8 mouse cellular contexts compared by ENCODE assay signal in genomic region chr17:34203444-34203843, GRCm38 (mm10). TPM values are rescaled to one million over a fixed set of nuclear protein-coding genes. Genes with fewer than 3 reads are reported as not detected.
A peak's percentile ranks its signal among the peaks of the same experiment; 100 is the strongest.
DNase-seq lines count a peak whose midpoint lies in the region; ATAC-seq and TF ChIP-seq lines count a peak whose summit lies in the region.

Gene Tap2 (plus strand): TSS chr17:34203527.

- TF ChIP-seq POLR2A in testis, adult 2 months (IDR thresholded peaks at IDR 0.05; ENCODE audit: control insufficient read depth, low read depth, low read length): no peak
- no peak for TF ChIP-seq POLR2A in bone marrow, adult 2 months (IDR thresholded peaks at IDR 0.05; ENCODE audit: borderline replicate concordance, control insufficient read depth, low read depth, low read length)

- 33% methylated on average over 5 of the region's 5 CpGs for WGBS in bone marrow, adult 2 months
- WGBS in heart, embryonic 16.5 days: 73% methylated on average over 5 of the region's 5 CpGs
- 75% methylated on average over 5 of the region's 5 CpGs for WGBS in liver, embryonic 13.5 days (ENCODE audit: insufficient replicate concordance)
- 78% methylated on average over 5 of the region's 5 CpGs for WGBS in stomach, postnatal 0 days

- no peaks in the 10 kb centered on the region for H3K9me3 ChIP-seq in heart, embryonic 16.5 days (replicated peaks; ENCODE audit: control insufficient read depth, low read length)
- H3K9me3 ChIP-seq in liver, embryonic 13.5 days (replicated peaks): no peaks in the 10 kb centered on the region
- no peaks in the 10 kb centered on the region for H3K9me3 ChIP-seq in stomach, postnatal 0 days (ENCODE audit: control insufficient read depth, low read length)

- intact Hi-C loops in gastrocnemius, postnatal 36 days (cut with DNase I): no loop called here

- no peak for DNase-seq in testis, postnatal 14 days (ENCODE audit: low spot score)
- no peak for DNase-seq in liver, embryonic 13.5 days
- no peak for DNase-seq in stomach, postnatal 0 days (ENCODE audit: low spot score)
- no peak for DNase-seq in spleen, postnatal 36 days (ENCODE audit: low spot score in 2 of 2)
- DNase-seq in gastrocnemius, postnatal 36 days: no peak

- TF ChIP-seq EP300 in stomach, postnatal 0 days (optimal IDR thresholded peaks at IDR 0.05): no peak

- peaks cover under 1% of the 10 kb centered on the region; the same call in 1 of the 2 replicates for H3K4me1 ChIP-seq in testis, adult 2 months (ENCODE audit: control insufficient read depth, insufficient read depth, low read length)
- H3K4me1 ChIP-seq in bone marrow, adult 2 months (ENCODE audit: control insufficient read depth, insufficient read depth, low read length): peaks cover 7% of the 10 kb centered on the region; the same call in 1 of the 2 replicates
- peaks cover 11% of the 10 kb centered on the region; the same call in 1 of the 2 replicates for H3K4me1 ChIP-seq in heart, embryonic 16.5 days (ENCODE audit: control insufficient read depth, insufficient read depth, low read length)
- peaks cover 26% of the 10 kb centered on the region for H3K4me1 ChIP-seq in liver, embryonic 13.5 days (replicated peaks)
- no peaks in the 10 kb centered on the region for H3K4me1 ChIP-seq in stomach, postnatal 0 days (replicated peaks; ENCODE audit: control insufficient read depth, insufficient read depth)

- H3K36me3 ChIP-seq in testis, adult 2 months (ENCODE audit: control insufficient read depth, insufficient read depth, low read length): no peaks in the 10 kb centered on the region
- H3K36me3 ChIP-seq in heart, embryonic 16.5 days (ENCODE audit: control insufficient read depth, insufficient read depth): no peaks in the 10 kb centered on the region
- no peaks in the 10 kb centered on the region for H3K36me3 ChIP-seq in liver, embryonic 13.5 days
- H3K36me3 ChIP-seq in stomach, postnatal 0 days (ENCODE audit: control insufficient read depth, insufficient read depth, low read length): no peaks in the 10 kb centered on the region

- H3K27ac ChIP-seq in testis, adult 2 months (ENCODE audit: control insufficient read depth, insufficient read depth, low read depth, low read length): no peak within 1 kb of the TSS
- peak within 1 kb of the TSS; percentile 92 for H3K27ac ChIP-seq in bone marrow, adult 2 months (ENCODE audit: control insufficient read depth, insufficient read depth, low read depth, low read length, poor library complexity)
- H3K27ac ChIP-seq in heart, embryonic 16.5 days (ENCODE audit: low read length): no peak within 1 kb of the TSS
- H3K27ac ChIP-seq in liver, embryonic 13.5 days: no peak within 1 kb of the TSS
- H3K27ac ChIP-seq in stomach, postnatal 0 days (replicated peaks): peak within 1 kb of the TSS; percentile 56; the same call in 1 of the 2 replicates

- no peak for ATAC-seq in heart, embryonic 16.5 days (replicated peaks; ENCODE audit: extremely low read depth, insufficient read depth, low FRiP score)
- no peak for ATAC-seq in liver, embryonic 13.5 days (ENCODE audit: low read depth)
- ATAC-seq in stomach, postnatal 0 days (ENCODE audit: low FRiP score, low TSS enrichment): no peak

- H3K4me2 ChIP-seq in heart, embryonic 16.5 days (ENCODE audit: low read depth, low read length): peak within 1 kb of the TSS; percentile 97
- peak within 1 kb of the TSS; percentile 88 for H3K4me2 ChIP-seq in liver, embryonic 13.5 days
- H3K4me2 ChIP-seq in stomach, postnatal 0 days (replicated peaks; ENCODE audit: low read depth): peak within 1 kb of the TSS; percentile 90

- TF ChIP-seq CTCF in testis, adult 2 months (IDR thresholded peaks at IDR 0.05; ENCODE audit: control insufficient read depth, insufficient read depth, insufficient replicate concordance, low read depth, low read length): no peak
- TF ChIP-seq CTCF in bone marrow, adult 2 months (IDR thresholded peaks at IDR 0.05; ENCODE audit: control insufficient read depth, insufficient read depth, low read length): no peak
- no peak for TF ChIP-seq CTCF in stomach, postnatal 0 days (IDR thresholded peaks at IDR 0.05; ENCODE audit: low read depth)

- H3K27me3 ChIP-seq in testis, adult 2 months (ENCODE audit: control insufficient read depth, insufficient read depth, low read length): no peaks in the 10 kb centered on the region
- H3K27me3 ChIP-seq in heart, embryonic 16.5 days (ENCODE audit: control insufficient read depth, insufficient read depth, low read length): peaks cover 16% of the 10 kb centered on the region
- H3K27me3 ChIP-seq in liver, embryonic 13.5 days: peaks cover 18% of the 10 kb centered on the region
- H3K27me3 ChIP-seq in stomach, postnatal 0 days (ENCODE audit: control insufficient read depth, insufficient read depth, low read length): no peaks in the 10 kb centered on the region

- peak within 1 kb of the TSS; percentile 87 for H3K9ac ChIP-seq in heart, embryonic 16.5 days (ENCODE audit: low read length)
- H3K9ac ChIP-seq in liver, embryonic 13.5 days: peak within 1 kb of the TSS; percentile 83
- H3K9ac ChIP-seq in stomach, postnatal 0 days (ENCODE audit: low read length): peak within 1 kb of the TSS; percentile 73

- H3K4me3 ChIP-seq in testis, adult 2 months (ENCODE audit: control insufficient read depth, low read depth, low read length): peak within 1 kb of the TSS; percentile 87
- peak within 1 kb of the TSS; percentile 91 for H3K4me3 ChIP-seq in bone marrow, adult 2 months (replicated peaks; ENCODE audit: control insufficient read depth, low read depth, low read length)
- H3K4me3 ChIP-seq in heart, embryonic 16.5 days (ENCODE audit: low read length): peak within 1 kb of the TSS; percentile 92
- peak within 1 kb of the TSS; percentile 85 for H3K4me3 ChIP-seq in liver, embryonic 13.5 days (replicated peaks)
- peak within 1 kb of the TSS; percentile 80 for H3K4me3 ChIP-seq in stomach, postnatal 0 days (ENCODE audit: low read depth, low read length)

RNA-seq across cellular contexts. Expression of gene Tap2, which starts in this region (rescaled TPM):
- 1.3 and 2.0 TPM in 2 replicates for polyA plus RNA-seq in testis, adult 2 months (2012; rRNA removed)
- polyA plus RNA-seq in bone marrow, adult 2 months (2011; ENCODE audit: insufficient read depth, insufficient read length, low replicate concordance, missing spikeins): 50.7 and 54.8 TPM in 2 replicates
- polyA plus RNA-seq in heart, embryonic 16.5 days (2015; fragmentation: Nextera tagmentation; extraction: Ambion mirVana): 10.9 and 21.4 TPM in 2 replicates
- polyA plus RNA-seq in liver, embryonic 13.5 days (2015; fragmentation: Nextera tagmentation; extraction: Ambion mirVana): 5.7 and 6.1 TPM in 2 replicates
- 5.8 and 5.9 TPM in 2 replicates for polyA plus RNA-seq in stomach, postnatal 0 days (2015; fragmentation: Nextera tagmentation; extraction: Ambion mirVana)
- 1 to 10 TPM; 4.9 to 6.1 TPM for total RNA-seq in gastrocnemius, postnatal 36 days (2021)

Comparison
In these comparisons a context has a peak if more than half of its experiments do, and no peak if none do; other contexts are left out.
1. H3K27ac ChIP-seq: peak in bone marrow, adult 2 months (single experiment) and stomach, postnatal 0 days (single experiment); none in testis, adult 2 months (single experiment), heart, embryonic 16.5 days (single experiment) and liver, embryonic 13.5 days (single experiment).
2. Peak in every context shown above with its lines, with median percentiles within 50 percentile points of each other: H3K4me3 ChIP-seq, H3K4me2 ChIP-seq and H3K9ac ChIP-seq.